Mouse (Mus musculus) spleen, postnatal 36 days (tissue): ENCODE measurements around the gene Ino80e.
A peak's percentile ranks its signal among the peaks of the same experiment; 100 is the strongest.

Source experiments
- DNase-seq, 2 experiments: peaks; one replicate each; pipeline ENCODE4 v3.0.0; 2022; ENCODE audit warnings: low spot score in 2 of 2, mixed read lengths in 1 of 2

The Ino80e gene

GRCm38 (mm10) chr7:126815726-126816222 is 46.4 kb downstream of the Ino80e start:
- DNase-seq: no peak

DNA sequence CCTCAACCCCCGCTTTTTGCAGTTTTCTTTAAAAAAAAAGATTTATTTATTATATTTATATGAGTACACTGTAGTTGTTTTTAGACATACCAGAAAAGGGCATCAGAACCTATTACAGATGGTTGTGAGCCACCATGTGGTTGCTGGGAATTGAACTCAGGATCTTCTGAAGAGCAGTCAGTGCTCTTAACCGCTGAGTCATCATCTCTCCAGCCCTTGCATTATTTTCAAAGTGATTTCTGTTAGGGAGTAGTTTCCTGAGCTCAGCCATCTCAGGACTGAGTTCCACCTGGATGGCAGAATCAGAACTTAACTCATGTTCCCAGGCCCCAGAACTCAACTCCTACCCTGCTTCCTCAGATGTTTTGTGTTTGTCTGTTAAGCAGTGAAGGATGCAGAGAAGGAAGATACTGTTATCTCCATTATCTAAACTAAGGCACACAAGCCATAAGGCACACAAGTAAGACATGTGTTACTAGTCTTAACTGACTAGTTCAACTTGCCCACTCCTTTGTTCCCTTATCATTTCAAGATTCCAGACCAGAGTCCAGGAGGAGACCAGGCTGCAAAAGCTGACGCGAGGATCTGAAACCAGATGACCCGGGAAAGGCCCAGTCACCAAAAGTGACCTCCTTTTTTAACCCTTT is 52.3 kb downstream of the Ino80e start:
- no peak for DNase-seq

DNA sequence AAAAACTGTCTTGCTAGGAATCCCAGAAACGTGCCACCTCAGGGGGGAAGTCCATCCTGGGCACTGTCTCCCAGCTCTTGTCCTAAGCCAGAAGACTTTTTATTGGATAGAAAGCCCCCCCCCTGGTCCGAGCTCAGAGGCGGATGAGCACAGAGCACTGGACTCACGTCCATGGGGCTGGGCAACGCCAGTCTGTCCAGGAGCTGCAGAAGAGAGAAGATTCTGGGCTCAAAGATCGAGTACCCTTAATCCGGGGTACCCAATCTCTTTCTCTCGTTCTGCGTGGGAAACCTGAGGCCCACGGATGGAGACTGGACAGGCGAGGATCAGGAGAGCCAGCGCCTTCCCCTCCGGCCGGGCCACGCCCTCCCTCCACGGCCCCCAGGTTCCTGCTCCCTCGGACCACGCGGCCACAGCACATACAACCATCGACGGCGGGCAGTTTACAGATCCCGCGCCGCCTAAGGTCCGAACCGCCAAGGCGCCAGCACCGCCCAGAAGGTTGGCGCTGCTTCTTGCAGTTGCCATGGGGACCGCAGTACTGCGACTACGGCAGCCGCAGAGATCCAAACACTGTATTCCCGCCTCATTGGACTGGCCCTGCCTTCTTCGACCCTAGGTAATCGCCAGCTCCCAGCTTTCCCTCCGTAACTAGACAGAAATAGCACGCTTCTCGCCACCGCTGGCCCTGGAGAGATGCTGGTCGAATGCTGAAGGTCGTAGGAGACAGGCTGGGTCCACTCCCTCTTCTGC is 53.3 kb downstream of the Ino80e start:
- DNase-seq: peak; percentile 69 to 75

DNA sequence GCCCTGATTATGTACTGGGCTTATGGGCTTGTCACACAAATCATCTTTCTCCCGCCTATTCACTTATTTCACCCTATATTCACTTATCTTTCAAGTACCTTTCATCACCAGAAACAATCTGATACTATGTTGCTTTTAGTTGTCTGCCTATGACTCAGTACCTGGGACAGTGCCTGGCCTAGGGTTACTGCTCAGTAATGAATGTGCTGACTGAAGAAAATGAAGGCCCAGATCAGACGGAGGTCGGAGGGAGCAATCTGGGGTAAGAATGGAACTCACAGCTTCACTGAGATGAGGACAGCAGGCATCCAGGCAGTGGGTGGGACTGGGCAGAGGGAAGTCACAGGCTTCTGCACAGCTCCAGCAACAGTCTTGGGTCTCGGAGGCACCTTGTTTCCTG is 54.8 kb downstream of the Ino80e start:
- DNase-seq: no peak

GRCm38 (mm10) chr7:126806956-126807355 is 55.2 kb downstream of the Ino80e start:
- DNase-seq: no peak

- DNase-seq: no peak
Measured at GRCm38 (mm10) chr7:126803751-126804150, 58.4 kb downstream of the Ino80e start.

GRCm38 (mm10) chr7:126803181-126803580 is 59.0 kb downstream of the Ino80e start:
- no peak for DNase-seq

DNA sequence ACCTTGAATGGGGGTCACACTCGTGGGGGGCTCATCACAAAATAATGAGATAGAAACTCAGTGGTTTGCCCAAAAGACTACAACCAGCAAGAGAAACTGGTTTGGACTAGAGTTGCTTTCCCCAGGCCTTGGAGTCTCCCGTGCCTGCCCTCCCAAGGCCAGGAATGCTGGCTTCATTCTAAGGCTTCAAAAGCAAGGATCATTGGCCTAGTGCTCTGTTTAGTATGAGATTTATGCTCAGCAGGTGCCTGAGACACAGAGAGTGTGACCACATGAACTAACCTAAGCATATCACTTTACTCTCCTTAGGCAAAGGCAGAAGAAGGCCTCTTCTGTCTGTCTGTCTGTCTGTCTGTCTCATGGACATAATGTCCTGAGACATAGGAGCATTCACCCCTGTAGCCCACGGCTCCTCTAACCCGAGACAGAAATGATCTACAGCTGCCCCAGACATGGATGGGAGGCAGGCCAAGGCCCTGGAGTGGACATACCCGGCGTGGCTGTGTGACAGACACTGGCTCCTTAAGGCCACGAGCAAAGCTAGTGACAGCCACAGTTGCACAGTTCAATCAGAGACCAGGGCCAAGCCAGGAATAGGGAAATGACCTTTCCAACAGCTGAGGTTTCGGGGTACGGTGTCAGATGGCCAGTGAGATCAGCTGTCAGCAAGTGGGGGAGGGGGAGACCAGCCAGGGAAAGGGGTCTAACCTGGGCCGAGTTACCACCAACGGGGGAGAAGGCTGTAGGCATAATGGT is 59.9 kb downstream of the Ino80e start:
- no peak for DNase-seq

DNA sequence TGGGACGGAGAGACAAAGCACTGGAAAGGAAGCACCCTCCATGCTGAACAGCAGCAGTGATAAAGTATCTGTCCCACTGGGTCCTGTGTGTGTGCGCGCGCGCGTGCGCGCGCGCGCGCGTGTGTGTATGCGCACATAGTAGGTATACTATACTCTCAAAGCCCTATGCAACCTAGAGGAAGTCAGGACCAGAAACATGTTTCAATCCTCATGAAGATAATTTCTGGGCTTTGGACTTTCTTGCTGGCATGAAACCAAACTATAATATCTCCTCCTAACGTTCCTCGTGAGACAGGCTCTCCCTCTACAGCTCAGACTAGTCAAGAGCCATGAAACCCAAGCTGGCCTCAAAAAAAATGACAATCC is 61.1 kb downstream of the Ino80e start:
- no peak for DNase-seq
